Mouse (Mus musculus): ENCODE data around the gene 4930415O20Rik. TPM values are rescaled to one million over a fixed set of nuclear protein-coding genes. Genes with fewer than 3 reads are reported as not detected.

The 4930415O20Rik gene
- total RNA-seq, 2 experiments from 2014 or later: 0.73 TPM; not detected in 1

DNA sequence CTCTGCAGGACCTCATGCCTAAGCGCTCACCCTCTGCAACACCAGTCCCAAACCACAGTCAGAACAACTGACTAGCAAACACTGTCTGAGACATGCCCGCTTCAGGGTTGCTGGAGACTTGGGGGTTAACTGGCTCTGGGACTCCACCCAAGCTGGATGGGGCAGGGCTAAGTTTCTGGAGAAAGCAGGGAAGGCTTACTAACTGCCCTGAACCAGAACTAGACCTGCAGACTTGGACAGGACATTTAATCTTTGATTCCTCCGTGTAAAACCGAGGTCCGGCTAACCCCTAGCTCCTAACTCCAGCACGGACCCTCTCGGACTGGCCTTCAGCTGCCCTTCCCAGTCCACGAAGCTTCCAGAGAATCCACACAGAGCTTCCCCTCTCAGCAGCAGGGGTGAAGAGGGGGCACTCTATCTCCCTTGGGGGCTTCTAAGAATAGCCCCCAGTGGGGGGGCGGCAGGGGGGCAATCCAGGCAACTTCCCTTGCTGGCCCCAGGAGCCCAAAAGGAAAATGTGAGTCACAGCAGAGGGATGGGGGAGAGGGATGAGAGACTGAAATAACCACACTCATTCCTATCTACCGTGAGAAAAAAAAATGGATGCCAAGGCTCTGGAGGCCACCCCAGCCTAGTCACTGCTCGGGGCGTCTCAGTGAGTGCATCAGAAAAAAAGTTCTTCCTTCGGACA is 31.5 kb downstream of the 4930415O20Rik start:
- DNase-seq (ENCODE audit: extremely low spot score in 1 of 2, low spot score in 1 of 2): no peak

DNA sequence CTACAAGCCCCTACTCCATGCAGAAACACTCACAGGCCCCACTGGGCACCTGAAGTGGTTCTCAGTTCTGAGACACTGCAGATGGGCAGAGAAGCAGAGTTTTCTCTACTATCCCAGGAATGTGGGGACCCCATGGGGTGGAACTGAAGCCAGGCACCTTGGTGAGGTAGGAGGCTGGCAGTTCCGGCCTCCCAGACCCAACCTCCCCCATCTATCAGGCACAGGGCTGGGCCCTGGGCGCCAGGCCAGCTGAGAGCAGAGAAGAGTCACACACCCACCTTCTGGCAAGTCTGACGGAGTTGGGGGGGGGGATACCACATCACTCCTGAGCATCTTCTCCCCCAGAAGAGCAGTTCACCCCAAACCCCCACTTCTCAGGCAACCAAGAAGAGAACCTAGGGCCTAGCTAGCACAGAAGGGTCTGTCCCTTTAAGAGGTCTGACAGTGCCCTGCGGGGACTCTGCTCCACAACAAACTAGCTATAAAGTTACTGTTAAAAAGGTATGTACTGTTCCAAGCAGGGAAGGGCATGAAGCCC is 32.2 kb downstream of the 4930415O20Rik start:
- no peak for DNase-seq (ENCODE audit: extremely low spot score in 1 of 2, low spot score in 1 of 2)

DNA sequence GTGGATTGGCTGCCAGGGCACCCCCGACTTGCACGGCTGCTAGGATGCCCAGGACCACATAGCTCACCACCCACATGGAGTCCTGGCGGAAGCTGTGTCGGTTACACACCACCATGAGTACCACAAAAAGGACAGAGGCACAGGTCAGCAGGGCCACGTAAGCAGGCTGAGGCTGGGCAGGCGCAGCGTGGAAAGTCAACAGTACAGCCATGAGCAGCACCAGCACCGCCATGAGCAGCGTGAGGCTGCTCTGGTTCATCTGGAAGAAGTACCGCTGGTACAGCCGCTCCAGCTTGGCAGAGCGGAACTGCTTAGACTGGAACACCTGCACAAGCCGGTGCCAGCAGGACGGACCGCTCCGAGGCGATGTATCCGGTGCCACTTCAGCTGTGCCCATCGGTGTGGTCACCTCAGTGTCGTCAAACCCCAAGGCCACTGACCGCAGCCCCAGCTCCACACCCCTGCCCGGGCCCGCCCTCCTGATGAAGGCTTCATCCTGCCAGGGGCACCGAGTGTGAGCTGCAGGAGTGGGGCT is 33.3 kb downstream of the 4930415O20Rik start:
- DNase-seq (ENCODE audit: extremely low spot score in 1 of 2, low spot score in 1 of 2): no peak

DNA sequence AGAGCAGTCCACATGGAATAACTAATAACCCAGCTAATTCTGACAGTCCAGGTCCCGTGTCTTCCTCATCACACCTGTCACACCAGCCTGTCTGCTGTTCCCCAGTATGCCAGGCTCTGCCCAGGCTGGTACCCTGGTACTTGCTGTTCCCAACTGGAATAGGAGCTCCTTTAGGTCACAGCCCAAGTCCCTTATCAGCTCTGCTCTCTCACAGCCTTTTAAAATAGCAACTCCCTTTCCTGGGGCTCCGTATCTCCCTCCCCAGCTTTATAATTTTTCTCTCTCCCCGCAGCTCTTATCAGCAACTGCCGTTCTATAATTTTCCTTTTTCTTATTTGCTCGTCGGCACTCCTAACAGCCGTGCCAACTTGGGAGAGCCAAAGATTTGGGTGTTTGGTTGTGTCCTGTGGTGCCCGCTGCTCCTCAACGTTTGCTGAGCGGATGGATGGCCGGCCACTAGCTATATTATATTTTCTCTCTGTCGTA is 35.3 kb downstream of the 4930415O20Rik start:
- no peak for DNase-seq (ENCODE audit: extremely low spot score in 1 of 2, low spot score in 1 of 2)

DNA sequence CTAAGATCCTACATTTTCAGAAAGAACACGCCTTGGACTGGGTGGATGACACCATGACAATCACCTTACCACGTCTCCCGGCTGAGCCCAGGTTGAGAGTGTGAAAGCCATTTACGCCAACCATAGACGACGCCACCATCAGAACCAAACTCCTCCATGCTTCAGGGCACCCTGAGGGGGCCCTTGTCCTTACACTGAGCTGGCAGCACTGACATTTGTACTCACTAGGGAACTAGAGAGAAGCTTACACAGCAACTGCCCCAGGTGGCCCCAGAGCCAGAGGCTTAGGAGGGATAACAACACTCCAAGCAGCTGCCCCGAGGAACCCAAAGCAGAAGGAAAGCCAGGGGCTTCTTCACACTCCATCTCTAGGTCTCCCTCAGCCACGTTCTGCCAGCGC is 35.9 kb downstream of the 4930415O20Rik start:
- DNase-seq (ENCODE audit: extremely low spot score in 1 of 2, low spot score in 1 of 2): no peak

DNA sequence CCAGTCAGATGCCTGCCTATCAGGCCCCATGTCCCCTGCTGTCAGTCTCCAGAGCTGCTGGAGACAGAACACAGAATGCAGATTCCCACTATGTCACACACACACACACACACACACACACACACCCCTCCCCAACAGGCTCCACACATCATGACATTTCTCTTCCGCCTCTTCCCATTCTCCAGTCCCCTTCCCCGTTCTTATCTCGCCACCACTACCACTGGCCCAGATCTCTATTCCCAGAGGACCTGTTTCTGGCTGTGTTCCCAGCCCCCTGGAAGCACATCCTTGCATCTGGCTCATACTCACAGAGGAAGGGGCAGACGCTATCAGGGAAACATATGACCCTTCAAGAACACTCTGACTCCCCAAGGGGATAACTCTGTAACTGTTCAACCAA is 36.8 kb downstream of the 4930415O20Rik start:
- DNase-seq (ENCODE audit: extremely low spot score in 1 of 2, low spot score in 1 of 2): no peak

DNA sequence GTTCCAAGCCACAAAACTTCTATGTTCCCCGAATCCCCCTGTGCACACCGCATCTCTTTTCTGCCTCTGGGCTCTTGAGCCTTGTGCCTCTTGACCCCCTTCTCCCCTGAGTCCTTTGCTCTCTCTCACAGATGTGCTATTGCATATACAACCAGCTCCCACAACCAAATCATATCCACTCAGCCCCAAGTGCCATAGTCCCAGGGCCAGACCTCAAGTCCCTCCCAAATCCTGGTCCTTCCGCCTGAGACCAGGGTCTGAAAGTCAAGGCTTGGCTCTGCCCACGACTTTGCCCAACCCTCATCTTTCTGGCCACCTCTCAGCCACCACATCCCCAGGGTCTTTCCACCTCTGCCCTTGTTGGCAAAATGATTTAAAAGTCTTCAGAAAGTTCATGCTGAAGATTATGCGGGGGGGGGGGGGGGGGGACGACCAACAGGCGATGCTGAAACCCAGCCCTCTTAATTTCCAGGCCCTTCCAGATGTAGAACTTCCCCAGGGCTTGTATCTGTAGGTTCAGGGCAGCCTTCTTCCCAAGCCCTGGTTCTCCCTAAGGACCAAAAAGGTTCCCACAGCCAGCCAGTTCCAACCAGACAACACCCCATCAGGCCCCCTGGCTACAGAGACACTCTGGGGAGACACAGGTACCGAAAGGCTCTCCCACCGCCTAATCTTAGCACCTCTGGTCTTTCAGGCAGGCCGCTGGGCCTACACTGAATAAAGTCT is 37.4 kb downstream of the 4930415O20Rik start:
- DNase-seq (ENCODE audit: extremely low spot score in 1 of 2, low spot score in 1 of 2): no peak

DNA sequence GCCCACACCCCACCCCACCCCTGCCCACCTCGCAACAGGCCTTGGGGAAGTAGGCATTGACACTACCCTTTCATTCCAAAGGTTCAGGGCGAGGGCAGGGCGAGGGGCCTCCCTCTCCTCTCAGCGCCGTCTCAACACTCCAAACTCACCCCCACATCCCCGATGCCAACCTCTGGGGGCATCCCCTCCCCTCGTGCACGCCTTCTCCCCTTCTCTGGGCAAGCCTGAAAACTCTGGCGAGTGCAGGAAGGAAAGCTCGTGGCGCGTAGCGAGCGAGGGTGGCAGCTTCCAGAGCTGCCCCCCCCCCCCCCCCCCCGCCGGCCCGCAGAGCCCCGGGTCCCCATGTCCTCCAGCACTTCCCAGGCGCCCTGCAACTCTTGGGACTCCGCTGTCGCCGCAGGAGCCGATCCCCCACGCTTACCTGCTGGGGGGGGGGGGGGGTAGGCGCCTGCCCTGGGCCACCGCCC is 38.0 kb downstream of the 4930415O20Rik start:
- DNase-seq (ENCODE audit: extremely low spot score in 1 of 2, low spot score in 1 of 2): no peak

DNA sequence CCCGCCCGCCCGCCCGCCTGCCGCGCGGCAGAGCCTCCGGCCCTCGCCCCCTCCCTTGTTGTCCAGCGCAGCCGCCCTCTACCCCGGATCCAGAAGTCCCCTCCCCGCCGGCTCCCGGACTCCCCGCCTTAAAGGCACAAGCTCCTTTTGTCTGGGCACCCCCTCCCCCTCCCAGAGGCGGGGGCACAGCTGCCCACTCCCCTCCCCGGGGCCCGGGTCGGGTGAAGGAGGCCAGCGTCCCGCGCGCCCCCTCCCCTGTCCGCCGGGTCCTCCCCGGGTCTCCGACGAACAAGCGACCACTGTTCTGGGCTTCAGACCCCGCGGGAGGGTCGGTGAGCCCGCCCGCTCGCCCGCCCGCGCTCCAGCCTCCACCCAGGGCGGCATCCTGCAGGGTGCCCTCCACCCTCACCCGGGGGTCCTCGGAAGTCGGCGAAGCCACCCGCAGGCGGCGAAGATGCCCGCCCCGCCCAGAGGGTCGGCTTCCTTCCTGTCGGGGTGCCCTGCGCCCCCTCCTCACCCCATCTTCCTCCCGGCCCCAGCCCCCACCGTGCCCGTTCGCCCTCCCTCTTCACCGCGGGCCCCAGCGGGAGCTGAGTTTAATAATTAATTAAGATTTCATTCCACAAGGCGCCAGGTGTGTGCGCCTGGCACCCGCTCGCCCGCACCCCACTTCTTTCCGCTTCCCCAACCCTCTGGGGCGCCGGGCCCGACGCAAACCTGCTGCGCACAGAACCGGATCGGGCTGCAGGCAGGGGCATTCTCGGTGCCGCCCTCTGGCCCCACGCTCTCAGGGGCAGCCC is 38.7 kb downstream of the 4930415O20Rik start, which contains the start of gene Adcy6:
TSS of gene Adcy6 (minus strand) at position 746 of the 800 bp plus-strand sequence.
- peak; percentile 62 to 64 for DNase-seq (ENCODE audit: extremely low spot score in 1 of 2, low spot score in 1 of 2)

DNA sequence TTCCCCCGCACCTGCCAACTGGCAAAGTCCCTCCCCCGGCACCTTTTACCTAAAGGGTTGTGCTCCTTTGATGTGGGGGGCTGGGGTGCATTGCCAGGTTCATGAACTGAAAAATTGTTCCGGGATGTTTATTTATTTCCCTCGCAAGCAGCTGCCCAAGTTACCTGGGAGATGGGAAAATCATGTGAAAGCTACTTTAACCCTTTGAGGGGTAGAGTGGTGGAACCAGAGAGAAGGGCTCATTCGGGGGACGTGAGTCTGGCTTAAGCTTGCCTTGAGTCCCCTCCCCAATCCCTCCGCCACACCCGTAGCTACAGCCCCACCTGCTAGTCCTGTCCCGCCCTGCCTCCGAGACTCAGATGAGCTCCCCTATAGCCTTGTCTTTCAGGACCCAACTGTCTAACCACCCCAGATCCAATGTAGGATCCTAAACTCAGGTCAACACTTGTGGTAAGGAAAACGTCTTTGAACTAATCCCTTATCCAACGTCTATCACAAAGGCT is 39.4 kb downstream of the 4930415O20Rik start:
- no peak for DNase-seq (ENCODE audit: extremely low spot score in 1 of 2, low spot score in 1 of 2)

DNA sequence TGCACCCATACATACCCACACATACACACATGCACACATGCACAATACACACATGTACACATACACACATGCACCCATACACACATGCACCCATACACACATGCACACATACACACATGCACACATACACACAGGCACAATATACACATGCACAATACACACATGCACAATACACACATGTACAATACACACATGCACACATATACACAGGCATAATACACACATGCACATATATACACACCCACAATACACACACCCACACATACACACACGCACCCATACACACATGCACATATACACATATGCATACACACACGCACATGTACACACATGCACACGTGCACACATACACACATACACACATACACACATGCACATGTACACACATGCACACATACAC is 41.4 kb downstream of the 4930415O20Rik start:
- DNase-seq (ENCODE audit: extremely low spot score in 1 of 2, low spot score in 1 of 2): no peak

DNA sequence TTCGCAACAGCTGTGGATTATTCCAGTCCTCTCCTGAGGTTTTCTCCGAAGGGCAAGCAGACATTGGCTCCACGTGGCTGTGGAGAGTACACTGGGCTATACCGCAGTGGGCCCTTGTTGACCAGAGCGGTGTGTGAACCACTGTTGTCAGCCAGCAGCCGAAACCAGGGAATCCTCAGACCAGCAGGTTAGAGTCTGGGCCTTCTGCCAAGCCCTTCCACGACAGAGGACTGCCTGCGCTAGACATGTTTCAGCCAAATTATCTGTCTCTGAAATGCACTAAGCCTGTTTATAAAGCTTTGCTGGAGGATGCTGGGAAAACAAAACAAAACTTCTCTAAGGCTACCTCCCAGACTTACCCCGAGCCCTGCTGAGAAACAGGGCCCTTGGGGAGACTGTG is 43.7 kb downstream of the 4930415O20Rik start:
- DNase-seq (ENCODE audit: extremely low spot score in 1 of 2, low spot score in 1 of 2): no peak

DNA sequence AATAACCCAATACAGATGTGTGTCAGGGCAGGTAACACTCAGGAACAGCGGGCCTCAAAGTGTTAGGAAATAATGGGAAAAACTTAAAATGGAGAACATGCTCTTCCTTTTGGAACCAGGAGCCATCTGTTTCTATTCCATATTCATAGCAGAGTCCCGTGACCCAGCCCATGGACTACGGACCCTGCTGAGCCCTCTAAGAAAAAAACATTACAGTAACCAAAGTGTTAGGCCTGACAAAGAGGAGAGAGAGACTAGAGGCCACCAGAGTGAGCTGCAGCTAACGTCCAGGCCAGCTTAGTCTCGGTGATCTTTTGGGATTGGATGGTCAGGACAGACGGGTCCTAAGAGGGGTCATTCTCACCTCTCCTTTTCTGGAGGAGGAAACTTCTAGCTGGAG is 44.2 kb downstream of the 4930415O20Rik start:
- no peak for DNase-seq (ENCODE audit: extremely low spot score in 1 of 2, low spot score in 1 of 2)

DNA sequence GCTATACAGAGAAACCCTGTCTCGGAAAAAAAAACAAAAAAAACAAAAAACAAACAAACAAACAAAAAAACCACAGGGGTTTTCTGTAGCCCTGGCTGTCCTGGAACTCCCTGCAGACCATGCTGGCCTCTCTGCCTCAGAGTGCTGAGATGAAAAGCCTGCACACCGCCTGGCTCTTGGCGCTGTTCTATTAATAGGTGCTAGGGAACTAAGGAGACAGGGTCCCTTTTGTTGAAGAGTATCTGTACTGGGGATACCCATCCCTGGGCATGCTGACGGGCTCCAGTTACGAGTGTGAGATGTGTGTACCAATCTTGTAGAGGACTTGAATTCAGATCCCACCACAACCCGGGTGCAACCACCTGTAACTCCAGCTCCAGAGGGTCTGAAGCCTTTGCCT is 44.9 kb downstream of the 4930415O20Rik start:
- no peak for DNase-seq (ENCODE audit: extremely low spot score in 1 of 2, low spot score in 1 of 2)

DNA sequence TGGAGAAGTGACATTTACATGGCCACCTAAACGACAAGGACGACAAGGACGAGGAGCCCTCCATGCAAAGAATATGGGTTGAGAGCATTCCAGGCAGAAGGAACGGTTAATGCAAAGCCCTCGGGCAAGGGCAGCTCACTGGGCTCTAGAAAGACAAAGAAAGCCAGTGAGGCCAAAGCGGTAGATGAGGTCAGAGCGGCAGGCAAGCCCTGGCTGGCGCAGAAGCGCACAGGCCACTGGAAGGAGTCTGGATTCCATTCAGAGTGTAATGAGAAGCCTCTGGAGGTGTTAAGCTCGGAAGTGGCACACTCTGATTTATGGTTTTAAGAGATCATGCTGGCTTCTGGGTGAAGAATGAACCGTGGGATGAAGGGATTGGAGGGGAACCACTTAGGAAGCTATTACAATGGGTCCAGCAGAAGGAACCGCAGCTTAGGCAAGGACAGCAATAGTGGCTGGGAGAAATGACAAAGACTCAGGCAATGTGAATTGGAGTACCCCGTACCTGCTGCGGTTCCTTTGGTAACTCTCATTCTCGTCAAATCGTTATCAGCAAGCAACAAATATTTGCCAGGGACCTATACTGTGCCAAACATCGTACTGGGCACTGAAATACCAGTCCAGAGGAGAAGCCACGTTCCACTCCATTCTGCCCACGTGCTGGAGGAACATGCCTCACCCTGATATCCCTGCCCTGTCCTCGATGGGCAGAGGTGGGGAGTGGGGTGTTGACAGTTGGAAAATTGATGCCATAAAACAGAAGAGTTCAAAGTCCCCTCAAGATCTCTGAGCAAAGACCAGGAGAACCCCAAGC is 45.8 kb downstream of the 4930415O20Rik start:
- DNase-seq (ENCODE audit: extremely low spot score in 1 of 2, low spot score in 1 of 2): no peak

DNA sequence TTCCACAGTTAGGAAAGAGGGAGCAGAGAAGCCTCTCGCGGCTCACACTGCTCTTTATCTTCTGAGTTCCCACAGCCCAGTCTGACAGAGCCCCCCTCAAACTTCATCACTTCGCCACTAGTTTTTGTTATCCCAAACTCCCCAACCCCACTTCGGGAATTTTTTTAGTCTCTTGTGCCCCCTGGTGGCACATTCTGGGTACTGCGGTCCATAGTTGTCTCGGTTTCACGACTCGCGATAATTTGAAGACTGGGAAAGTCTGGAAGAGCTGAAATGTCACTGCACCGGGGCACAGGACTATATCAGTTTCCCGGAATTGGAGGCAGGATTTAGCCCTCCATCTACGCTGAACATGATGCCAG is 46.4 kb downstream of the 4930415O20Rik start:
- DNase-seq (ENCODE audit: extremely low spot score in 1 of 2, low spot score in 1 of 2): peak; percentile 93

DNA sequence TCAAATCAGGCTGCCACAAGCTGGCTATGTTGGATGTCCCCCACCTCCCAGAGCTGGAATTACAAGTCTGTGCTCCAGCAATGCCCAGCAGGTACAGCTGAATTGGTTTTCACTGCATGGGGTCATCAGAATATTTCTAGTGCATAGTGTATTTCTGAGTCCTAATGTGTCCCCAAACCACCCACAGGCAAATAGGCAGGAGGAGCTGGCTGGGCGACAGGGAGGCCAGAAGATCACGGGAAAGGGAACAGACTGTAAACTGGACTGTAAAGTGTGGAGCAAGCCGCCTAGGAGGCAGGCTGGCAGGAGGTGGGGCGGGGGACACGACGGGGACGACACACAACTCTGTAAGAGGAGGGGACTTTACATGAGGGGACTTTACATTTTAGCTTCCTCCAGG is 51.4 kb downstream of the 4930415O20Rik start:
- no peak for DNase-seq (ENCODE audit: extremely low spot score in 1 of 2, low spot score in 1 of 2)

DNA sequence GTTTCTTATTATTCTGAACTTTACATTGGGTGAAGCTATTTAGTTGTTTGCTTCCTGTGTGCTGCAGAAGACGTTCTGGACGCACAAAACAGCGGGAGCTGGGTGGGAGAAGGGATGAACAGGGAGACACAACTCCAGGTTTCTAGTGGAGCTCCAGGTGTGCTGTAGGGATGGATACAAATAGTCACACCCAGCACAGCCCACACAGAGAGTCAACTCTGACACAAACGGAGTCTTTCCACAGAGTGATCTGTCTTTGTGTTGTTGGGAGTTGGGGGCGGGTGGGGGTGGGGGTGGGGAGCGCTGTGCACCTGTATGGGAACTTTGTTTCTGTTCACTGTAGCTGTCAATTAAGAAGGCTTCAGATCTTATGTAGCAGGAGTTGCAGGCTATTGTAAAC is 51.9 kb downstream of the 4930415O20Rik start:
- DNase-seq (ENCODE audit: extremely low spot score in 1 of 2, low spot score in 1 of 2): no peak

DNA sequence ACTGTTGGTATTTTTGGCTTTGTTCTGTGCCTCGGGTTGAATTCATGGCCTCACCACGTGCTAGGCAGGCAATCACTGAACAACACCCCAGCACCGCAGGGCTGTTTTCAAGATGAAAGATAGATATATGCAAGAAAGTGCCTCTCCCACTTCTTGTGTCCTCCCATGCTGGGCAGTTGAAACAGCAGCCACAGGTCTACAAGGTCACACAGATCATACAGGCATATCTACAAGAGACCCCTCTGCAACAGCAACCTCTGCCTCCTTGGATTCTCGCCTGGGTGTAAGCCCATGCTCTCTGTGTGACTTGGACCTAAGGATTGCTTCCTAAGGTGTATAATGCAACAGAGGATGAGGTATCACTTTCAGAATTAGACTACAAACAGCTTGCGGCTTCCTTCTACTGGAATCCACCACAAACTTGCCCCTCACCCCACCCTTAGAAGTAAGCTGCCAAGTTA is 52.6 kb downstream of the 4930415O20Rik start:
- no peak for DNase-seq (ENCODE audit: extremely low spot score in 1 of 2, low spot score in 1 of 2)
